Mouse (Mus musculus) MEL-GATA-1-ER (cell line): ENCODE measurements at regions not wholly inside any gene's neighbourhood (a gene's known extent, or its start where the extent isn't known, plus 50 kb on each side); places are given as distances from the start of the nearest gene placed in this dataset.
"Not testable (repeated sequence)": the region's sequence is repeated elsewhere in the genome, so short reads cannot be mapped to it uniquely, and the experiment has no call there.

Source experiments
- DNase-seq: peaks from one replicate; pipeline ENCODE4 v3.0.0-alpha.2; 2012; ENCODE audit warnings: low read depth; ENCODE audit errors: extremely low read depth

- no peak for DNase-seq
Measured at GRCm38 (mm10) chr13:5601648-5602047, 259.6 kb upstream of the Klf6 start.

DNA sequence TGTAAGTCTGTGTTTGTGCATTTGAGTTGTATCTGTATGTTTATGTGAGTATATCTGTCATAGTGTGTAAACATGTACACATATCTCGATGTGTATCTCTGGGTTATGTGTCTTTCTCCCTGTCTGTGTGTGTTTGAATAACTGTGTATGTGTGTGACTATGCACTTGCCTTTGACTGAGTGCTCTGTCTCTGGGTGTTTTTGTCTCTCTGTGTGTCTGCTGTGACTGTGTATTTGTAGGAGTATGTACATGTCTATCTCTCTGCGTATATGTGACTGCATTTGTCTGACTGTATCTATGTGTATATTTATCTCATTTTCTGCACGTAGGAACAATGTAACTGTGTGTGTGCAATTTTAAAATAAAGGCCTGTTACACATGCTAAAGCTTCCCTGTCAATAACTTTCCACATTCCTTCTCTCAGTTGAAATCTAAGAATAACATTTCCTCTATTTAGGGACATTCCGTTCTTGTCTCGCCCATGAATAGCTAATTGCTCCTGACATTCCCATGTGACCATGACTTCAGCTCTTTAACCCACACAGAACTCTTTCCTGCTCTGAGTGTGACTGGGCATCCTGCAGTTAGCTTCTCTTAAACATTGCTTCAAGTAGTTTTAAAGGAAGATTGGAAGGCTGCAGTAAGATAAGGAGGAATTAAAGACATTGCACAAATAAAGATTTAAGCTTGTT lies 257.2 kb upstream of the Klf6 start:
- DNase-seq, result no peak

- no peak for DNase-seq
Measured at GRCm38 (mm10) chr13:5605418-5605817, 255.9 kb upstream of the Klf6 start.

DNA sequence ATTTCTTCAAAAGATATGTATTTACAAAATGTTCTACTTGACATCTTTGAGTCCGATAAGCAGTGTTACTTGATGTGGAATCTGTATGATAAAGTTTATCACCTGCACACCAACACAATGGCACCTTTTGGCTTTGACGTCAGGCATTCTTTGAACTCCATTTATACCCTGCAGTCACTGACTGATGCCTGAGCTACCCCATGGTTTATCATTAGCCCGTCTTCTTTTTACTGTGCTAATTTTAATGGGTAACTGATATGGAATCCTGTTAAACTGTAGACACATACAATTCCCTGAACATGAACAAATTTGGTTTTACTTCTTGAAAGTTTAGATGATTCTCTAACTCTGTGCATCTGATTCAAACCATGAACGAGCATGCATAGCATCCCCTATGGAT lies 253.8 kb upstream of the Klf6 start:
- no peak for DNase-seq

DNA sequence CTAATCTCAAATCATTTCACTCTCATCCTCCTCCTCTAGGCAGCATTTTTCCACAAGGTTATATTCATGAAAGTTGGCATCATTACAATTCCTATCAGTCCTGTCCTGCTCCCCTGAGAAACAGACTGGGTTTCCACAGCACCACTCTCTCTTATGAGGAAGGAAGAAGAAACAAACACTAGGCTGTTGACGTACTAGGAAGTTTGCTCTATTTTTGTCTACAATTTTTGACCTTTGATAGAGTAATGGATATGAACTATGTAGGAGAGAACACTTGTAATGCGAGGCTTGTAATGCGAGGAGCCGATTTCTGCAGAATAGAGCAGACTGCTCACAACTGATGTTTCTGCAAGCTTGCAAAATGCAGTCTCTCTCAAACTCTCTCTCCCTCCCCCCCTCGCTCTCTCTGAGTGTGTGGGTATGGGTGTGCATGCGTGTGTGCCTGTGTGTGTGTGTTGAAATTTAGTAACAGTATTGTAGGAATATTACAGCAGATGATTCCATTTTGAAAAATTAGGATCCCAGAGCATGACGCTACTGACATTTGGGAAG lies 247.0 kb upstream of the Klf6 start:
- no peak for DNase-seq

DNA sequence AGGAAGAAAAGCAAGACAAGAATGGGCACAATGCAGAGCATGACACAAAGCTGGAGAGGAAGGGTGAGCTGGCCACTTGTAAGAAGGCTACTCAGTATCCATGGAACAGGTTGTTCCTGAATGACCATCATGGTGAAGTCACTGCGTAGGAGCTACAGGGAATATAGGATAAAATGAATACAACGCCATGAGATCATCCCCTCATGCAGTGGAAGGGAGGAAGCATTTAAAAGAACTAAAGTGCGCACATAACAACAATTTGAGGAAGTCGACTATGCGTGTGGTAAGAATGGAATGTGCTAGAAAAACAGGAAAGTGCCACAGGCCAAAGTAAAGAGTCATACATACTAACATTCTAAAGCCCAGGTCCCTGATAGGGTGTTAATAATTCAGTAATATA lies 246.4 kb upstream of the Klf6 start:
- DNase-seq, result no peak

DNA sequence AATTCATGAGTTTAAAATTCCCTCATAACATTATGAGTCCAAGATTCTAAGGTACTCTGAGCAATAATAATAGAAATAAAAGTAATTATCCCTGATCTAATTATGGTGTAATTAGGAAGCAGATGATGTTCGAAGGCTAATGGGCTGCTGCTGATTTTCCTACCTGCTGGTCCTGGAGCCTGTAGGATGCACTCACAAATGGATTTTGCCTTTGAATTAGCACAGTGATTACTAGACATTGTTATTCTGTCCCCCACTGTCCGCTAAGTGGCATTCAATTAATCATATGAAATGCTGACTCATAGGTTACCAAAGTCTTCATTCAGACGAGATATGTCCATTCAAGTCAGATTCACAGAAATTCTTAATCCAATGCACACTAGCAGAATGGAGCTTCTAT lies 246.0 kb upstream of the Klf6 start:
- no peak for DNase-seq

GRCm38 (mm10) chr13:5628124-5628523 lies 233.2 kb upstream of the Klf6 start:
- DNase-seq, result no peak

GRCm38 (mm10) chr13:5634960-5635359 lies 226.3 kb upstream of the Klf6 start:
- no peak for DNase-seq

DNA sequence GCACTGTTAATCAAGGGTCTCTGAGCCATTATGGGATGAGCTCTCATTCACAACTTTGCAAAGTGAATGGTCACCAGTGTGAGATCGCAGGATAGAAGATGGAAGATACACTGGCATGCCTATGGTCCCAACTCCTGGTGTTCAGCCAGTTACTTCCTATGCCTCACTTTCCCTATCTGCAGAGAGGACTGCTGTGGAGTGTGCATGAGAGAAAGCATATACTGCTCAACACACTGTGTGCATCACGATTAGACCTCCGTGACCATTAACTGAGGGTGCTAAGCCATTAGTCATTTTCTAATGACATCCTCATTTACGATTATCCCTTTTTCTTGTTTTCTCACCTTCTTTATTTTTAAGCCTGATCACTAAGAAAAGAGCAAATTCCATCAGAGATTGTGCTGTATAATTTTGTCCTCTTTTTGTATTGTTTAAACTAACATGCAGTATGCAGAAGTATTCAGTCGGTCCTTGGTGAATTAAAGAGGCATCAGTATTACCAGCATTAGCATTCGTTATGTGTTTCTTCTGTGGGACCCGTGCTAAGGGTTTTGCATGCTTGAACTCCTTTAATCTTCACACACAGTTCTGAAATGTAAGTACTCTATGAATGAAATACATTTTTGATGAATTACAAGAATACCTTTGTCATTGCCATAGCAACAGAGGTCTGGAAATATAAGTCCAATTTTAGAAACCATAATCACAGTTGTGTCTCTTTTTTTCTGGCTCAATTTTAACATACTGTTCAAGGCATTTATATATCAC lies 219.4 kb upstream of the Klf6 start:
- no peak for DNase-seq

DNA sequence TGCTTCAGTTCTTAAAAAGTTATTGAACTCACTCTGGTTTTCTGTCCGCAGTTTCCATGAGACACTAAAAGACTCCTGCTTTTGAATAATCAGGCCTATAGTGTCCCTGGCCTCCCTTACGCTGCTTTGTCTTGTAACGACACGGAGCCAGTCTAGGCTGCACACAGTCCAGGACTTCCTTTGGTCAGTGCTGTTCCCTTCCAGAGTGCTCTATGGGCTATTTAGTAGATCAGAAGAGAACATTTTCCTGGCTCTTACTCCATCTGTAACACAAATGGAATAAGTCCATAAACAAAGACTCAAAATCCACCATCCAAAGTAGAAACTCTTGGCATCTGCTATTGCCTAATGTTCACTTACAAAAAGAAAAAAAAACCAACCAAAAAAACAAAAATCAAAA lies 213.0 kb upstream of the Klf6 start:
- DNase-seq, result no peak

DNA sequence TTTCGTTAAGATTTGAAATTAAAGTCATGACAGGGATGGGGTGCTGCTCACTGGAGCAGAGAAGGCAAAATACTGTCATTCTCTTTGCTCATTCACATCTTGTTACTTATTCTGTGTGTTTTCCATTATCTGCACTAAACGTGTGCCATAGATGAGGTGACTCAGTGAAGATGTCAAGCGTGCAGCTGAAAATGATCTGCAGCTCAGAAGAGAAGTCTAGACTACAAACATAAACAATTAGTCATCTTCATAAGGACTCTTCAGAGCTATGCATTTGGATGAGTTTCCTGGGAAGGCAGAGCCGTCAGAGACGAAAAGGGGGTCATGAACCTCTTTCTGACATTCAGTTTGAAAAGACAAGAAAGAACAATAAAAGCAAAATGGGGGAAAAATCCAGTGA lies 203.7 kb upstream of the Klf6 start:
- no peak for DNase-seq

- no peak for DNase-seq
Measured at GRCm38 (mm10) chr13:5666235-5667007, 194.9 kb upstream of the Klf6 start.

DNA sequence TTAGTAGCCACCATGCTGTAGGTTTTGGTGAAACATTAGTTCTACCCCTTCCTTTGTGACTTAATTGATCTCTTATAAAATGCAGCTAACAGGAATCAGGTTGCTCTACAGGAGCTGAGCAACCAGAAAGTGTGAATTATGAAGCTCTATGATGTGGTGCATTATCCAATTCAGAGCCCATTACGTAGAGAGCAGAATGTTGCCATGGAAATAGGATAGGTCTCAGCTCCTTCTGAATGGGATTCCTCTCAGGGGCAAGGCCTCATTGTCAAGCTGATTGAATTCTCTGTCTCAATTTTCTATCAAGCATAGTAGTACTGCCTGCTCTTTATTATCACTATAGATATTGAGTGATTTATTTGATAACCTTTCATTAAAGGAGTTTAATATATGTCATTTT lies 185.6 kb upstream of the Klf6 start:
- DNase-seq, result no peak

- no peak for DNase-seq
Measured at GRCm38 (mm10) chr13:5690124-5690523, 171.2 kb upstream of the Klf6 start.

DNA sequence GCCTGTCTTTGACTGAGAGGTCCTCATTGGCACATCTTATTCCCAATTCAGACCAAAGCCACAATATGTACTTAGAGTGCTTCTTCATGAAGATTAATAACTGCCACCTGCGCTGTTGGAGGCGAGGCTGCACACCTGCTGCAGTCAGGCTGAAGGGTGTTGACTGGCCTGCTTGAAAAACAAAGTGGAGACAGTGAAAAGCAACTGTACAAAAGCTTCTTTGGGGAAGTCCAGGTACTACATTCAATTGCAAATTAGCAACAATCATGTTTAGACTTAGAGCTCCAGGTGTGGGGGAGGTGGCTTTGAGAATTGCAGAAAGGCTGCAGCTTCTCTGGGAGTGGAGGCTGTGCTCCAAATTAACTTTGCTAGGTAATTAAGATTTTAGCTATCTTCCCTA lies 170.6 kb upstream of the Klf6 start:
- not testable (repeated sequence) for DNase-seq

DNA sequence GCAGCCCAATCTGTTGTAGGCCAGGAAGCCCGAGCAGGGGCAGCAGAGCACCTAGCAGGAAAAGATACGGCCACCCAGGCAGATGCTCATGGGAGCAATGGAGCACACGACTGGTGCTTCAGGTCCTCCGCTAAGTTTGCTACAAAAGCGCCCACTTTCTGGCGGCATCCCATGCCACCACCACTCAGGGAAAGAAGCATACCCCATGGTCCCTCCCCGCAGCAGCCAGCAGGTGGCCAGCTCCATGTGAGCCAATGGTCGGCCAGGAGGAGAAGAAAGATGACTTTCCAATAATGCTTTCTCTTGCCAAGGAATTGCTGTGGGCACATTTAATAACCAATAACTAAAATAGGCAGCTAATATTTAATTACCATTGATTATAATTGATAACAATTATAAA lies 166.7 kb upstream of the Klf6 start:
- DNase-seq, result no peak

DNA sequence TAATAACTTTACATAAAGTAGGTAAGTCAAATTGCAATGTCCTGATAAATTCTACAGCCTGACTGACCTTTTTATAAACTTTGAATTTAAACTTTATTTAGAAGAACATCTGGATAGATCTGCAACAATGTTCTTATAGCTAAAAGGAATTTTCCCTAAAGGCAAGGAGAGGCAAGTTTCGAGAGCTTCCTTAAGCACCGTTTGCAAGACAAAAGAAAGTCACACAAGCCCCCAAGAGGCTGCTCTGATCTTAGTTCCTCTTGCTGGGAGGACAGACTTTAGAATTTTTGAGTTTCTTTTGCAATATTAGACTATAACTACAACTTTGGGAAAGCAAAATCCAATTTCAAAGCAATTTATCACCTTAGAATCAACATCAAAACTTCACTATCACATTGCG lies 165.7 kb upstream of the Klf6 start:
- not testable (repeated sequence) for DNase-seq

- no peak for DNase-seq
Measured at GRCm38 (mm10) chr13:5696377-5696776, 164.9 kb upstream of the Klf6 start.

DNA sequence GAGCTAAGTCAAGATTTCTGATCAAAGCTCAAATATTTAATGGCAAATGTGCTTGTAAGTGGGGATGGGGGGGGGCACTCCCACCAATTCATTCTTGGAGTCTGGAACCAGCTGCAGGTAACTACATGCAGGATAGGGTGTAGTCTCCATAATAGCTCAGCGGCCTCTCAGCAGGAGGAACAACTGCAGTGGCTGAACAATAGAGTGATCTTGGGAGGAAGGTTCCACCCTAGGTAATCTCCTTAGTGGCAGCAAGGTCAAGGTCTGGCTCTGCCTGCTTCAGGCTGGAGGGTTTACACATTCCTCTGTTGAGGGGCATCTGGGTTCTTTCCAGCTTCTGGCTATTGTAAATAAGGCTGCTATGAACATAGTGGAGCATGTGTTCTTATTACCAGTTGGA lies 164.0 kb upstream of the Klf6 start:
- DNase-seq, result not testable (repeated sequence)

DNA sequence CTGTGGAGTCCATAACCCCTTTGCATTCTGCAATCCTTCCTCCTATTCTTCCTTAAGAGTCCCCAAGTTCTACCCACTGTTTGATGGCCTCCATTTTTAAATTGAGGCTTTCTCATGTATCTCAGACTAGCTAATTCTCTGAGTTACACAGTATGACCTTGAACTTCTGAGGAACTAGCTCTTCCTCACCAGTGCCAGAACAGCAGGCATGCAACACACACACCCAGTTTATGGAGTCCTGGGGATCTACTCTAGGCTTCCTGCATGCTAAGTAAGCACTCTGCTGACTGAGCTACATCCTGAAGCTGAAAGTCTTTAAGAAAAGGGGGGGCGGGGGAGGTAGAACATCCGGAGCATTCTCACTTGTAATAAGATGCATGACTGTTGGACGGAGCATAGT lies 159.2 kb upstream of the Klf6 start:
- no peak for DNase-seq

GRCm38 (mm10) chr13:5704991-5705390 lies 156.3 kb upstream of the Klf6 start:
- DNase-seq, result no peak
